Mouse (Mus musculus): ENCODE results near the gene Fgfr2. TPM values are rescaled to one million over a fixed set of nuclear protein-coding genes. Genes with fewer than 3 reads are reported as not detected.

The Fgfr2 gene
- polyA plus RNA-seq, 1 experiment: 59.9 TPM

DNA sequence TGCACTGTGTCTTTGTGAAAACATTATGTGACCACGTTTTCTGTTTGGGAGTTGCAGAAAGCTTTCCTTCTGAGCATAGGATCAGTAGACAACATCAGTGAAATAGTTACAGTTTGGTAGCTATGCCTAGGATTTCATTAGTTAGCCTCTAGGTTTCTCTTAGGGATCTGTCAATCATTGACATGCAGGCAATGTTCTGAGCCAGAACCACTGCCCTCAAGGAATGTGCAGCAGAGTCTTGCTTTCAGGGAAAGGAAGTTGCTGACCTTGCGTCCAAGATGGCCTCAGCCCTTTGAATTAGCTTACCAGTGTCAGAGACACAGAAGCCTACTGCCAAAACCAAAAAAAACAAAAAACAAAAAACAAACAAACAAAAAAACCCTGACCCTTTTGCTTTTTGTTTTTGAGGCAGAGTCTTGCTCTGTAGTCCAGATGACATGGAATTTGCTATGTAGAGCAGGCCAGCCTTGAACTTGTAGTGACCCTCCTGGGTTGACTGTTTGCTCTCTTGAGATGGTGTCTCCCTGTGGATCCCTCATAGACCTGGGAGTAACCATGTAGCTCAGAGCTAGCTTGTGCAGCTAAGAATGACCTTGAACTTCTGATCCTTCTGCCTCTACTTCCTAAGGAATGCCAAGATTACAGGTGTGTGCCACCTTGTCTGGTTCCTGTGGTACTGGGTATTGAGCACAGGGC lies 247.6 kb downstream of the Fgfr2 start:
- Histone ChIP-seq H3K27ac (ENCODE audit: insufficient read depth, low read length) (no peak overlapping the region), H3K4me1 (ENCODE audit: control insufficient read depth, insufficient read depth, low read length) (no peaks in the 10 kb centered on the region), H3K4me3 (ENCODE audit: insufficient read depth, low read length) (no peak overlapping the region)
- TF ChIP-seq CTCF (IDR thresholded peaks at IDR 0.05; ENCODE audit: borderline replicate concordance, insufficient read depth, low read length) (no peak), POLR2A (IDR thresholded peaks at IDR 0.05; ENCODE audit: low read depth, low read length) (no peak)

DNA sequence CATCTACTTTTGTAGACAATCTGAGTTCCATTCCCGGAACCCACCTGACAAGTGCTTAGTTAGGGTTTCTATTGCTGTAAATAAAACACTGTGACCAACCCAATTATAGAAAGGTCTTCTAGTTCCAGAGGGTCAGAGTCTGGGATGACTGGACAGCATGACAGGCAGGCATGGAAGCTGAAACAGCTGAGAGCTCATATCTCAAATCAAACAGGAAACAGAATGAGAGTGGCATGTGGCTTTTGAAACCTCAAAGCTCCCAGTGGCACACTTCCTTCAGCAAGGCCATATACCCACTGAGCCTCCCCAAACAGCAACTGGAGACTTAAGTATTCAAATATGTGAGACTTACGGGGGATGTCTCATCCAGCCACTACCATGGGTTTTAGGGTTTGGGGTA lies 250.1 kb downstream of the Fgfr2 start:
- no peak overlapping the region for H3K4me3 ChIP-seq (ENCODE audit: insufficient read depth, low read length)
- H3K4me1 ChIP-seq (ENCODE audit: control insufficient read depth, insufficient read depth, low read length): no peaks in the 10 kb centered on the region
- no peak overlapping the region for H3K27ac ChIP-seq (ENCODE audit: insufficient read depth, low read length)
- no peak for TF ChIP-seq POLR2A (IDR thresholded peaks at IDR 0.05; ENCODE audit: low read depth, low read length)
- no peak for TF ChIP-seq CTCF (IDR thresholded peaks at IDR 0.05; ENCODE audit: borderline replicate concordance, insufficient read depth, low read length)

- Histone ChIP-seq H3K4me1 (ENCODE audit: control insufficient read depth, insufficient read depth, low read length) (no peaks in the 10 kb centered on the region; the same call in 1 of the 2 replicates), H3K4me3 (ENCODE audit: insufficient read depth, low read length) (no peak overlapping the region), H3K27ac (ENCODE audit: insufficient read depth, low read length) (no peak overlapping the region)
- TF ChIP-seq POLR2A (IDR thresholded peaks at IDR 0.05; ENCODE audit: low read depth, low read length) (no peak), CTCF (IDR thresholded peaks at IDR 0.05; ENCODE audit: borderline replicate concordance, insufficient read depth, low read length) (no peak)
Observed at GRCm38 (mm10) chr7:132866316-132866715, 256.8 kb downstream of the Fgfr2 start.

- H3K4me1 ChIP-seq (ENCODE audit: control insufficient read depth, insufficient read depth, low read length): no peaks in the 10 kb centered on the region; the same call in 1 of the 2 replicates
- H3K4me3 ChIP-seq (ENCODE audit: insufficient read depth, low read length): peak within 1 kb of the TSS; percentile 93
- peak within 1 kb of the TSS; percentile 60 for H3K27ac ChIP-seq (ENCODE audit: insufficient read depth, low read length)
- TF ChIP-seq CTCF (IDR thresholded peaks at IDR 0.05; ENCODE audit: borderline replicate concordance, insufficient read depth, low read length): no peak
- peak; percentile 79 for TF ChIP-seq POLR2A (IDR thresholded peaks at IDR 0.05; ENCODE audit: low read depth, low read length)
Observed at GRCm38 (mm10) chr7:132859042-132859958, 263.9 kb downstream of the Fgfr2 start, which contains the start of gene Abraxas2. TSS of gene Abraxas2 (plus strand) at chr7:132859225.

DNA sequence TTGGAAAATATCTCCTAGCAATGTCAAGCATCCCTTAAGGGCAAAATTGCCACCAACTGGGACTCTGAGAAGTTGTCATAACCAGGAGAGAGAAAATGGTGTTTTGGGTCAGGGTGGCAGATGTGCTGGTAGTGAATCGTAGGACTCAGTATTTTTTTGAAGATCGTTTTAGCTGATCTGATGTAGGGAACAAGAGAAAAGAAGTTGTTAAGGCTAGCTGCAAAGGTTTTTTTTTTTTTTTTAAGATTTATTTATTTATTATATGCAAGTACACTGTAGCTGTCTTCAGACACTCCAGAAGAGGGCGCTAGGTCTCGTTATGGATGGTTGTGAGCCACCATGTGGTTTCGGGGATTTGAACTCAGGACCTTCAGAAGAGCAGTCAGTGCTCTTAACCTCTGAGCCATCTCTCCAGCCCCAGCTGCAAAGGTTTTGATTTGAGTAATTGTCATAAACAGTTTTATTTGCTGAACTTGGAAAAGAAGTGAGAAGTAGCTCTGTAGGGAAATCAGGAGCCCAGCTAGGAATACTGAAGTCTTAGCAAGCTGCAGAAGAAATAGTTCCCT lies 265.0 kb downstream of the Fgfr2 start:
- no peak overlapping the region for H3K27ac ChIP-seq (ENCODE audit: insufficient read depth, low read length)
- TF ChIP-seq POLR2A (IDR thresholded peaks at IDR 0.05; ENCODE audit: low read depth, low read length) (no peak), CTCF (IDR thresholded peaks at IDR 0.05; ENCODE audit: borderline replicate concordance, insufficient read depth, low read length) (no peak)

GRCm38 (mm10) chr7:132856083-132856482 lies 267.1 kb downstream of the Fgfr2 start:
- no peak for TF ChIP-seq CTCF (IDR thresholded peaks at IDR 0.05; ENCODE audit: borderline replicate concordance, insufficient read depth, low read length)
- no peak for TF ChIP-seq POLR2A (IDR thresholded peaks at IDR 0.05; ENCODE audit: low read depth, low read length)
- Histone ChIP-seq H3K4me1 (ENCODE audit: control insufficient read depth, insufficient read depth, low read length) (no peaks in the 10 kb centered on the region), H3K27ac (ENCODE audit: insufficient read depth, low read length) (no peak overlapping the region), H3K4me3 (ENCODE audit: insufficient read depth, low read length) (no peak overlapping the region)

More for the DNA sequence above, 265.0 kb downstream of the Fgfr2 start:
- Histone ChIP-seq H3K4me1 (ENCODE audit: control insufficient read depth, insufficient read depth, low read length) (no peaks in the 10 kb centered on the region; the same call in 1 of the 2 replicates), H3K4me3 (ENCODE audit: insufficient read depth, low read length) (no peak overlapping the region)

- TF ChIP-seq CTCF (IDR thresholded peaks at IDR 0.05; ENCODE audit: borderline replicate concordance, insufficient read depth, low read length) (no peak), POLR2A (IDR thresholded peaks at IDR 0.05; ENCODE audit: low read depth, low read length) (no peak)
- Histone ChIP-seq H3K27ac (ENCODE audit: insufficient read depth, low read length) (no peak overlapping the region), H3K4me3 (ENCODE audit: insufficient read depth, low read length) (no peak overlapping the region), H3K4me1 (ENCODE audit: control insufficient read depth, insufficient read depth, low read length) (no peaks in the 10 kb centered on the region)
Observed at GRCm38 (mm10) chr7:132853946-132854345, 269.2 kb downstream of the Fgfr2 start.

GRCm38 (mm10) chr7:132853361-132853760 lies 269.8 kb downstream of the Fgfr2 start:
- H3K4me3 ChIP-seq (ENCODE audit: insufficient read depth, low read length): no peak overlapping the region
- H3K4me1 ChIP-seq (ENCODE audit: control insufficient read depth, insufficient read depth, low read length): no peaks in the 10 kb centered on the region
- TF ChIP-seq CTCF (IDR thresholded peaks at IDR 0.05; ENCODE audit: borderline replicate concordance, insufficient read depth, low read length): no peak
- TF ChIP-seq POLR2A (IDR thresholded peaks at IDR 0.05; ENCODE audit: low read depth, low read length): no peak
- no peak overlapping the region for H3K27ac ChIP-seq (ENCODE audit: insufficient read depth, low read length)

- Histone ChIP-seq H3K4me1 (ENCODE audit: control insufficient read depth, insufficient read depth, low read length) (no peaks in the 10 kb centered on the region), H3K4me3 (ENCODE audit: insufficient read depth, low read length) (peak within 1 kb of the TSS; percentile 61), H3K27ac (ENCODE audit: insufficient read depth, low read length) (peak within 1 kb of the TSS; percentile 91)
- TF ChIP-seq POLR2A (IDR thresholded peaks at IDR 0.05; ENCODE audit: low read depth, low read length) (peak; percentile 86), CTCF (IDR thresholded peaks at IDR 0.05; ENCODE audit: borderline replicate concordance, insufficient read depth, low read length) (no peak)
Observed at GRCm38 (mm10) chr7:132852173-132852844, 270.8 kb downstream of the Fgfr2 start, which contains the start of gene Eef1akmt2. TSS of gene Eef1akmt2 (minus strand) at chr7:132852673.
